Mouse (Mus musculus): Measurements from ENCODE around the gene Fstl1.

Gene Fstl1

DNA sequence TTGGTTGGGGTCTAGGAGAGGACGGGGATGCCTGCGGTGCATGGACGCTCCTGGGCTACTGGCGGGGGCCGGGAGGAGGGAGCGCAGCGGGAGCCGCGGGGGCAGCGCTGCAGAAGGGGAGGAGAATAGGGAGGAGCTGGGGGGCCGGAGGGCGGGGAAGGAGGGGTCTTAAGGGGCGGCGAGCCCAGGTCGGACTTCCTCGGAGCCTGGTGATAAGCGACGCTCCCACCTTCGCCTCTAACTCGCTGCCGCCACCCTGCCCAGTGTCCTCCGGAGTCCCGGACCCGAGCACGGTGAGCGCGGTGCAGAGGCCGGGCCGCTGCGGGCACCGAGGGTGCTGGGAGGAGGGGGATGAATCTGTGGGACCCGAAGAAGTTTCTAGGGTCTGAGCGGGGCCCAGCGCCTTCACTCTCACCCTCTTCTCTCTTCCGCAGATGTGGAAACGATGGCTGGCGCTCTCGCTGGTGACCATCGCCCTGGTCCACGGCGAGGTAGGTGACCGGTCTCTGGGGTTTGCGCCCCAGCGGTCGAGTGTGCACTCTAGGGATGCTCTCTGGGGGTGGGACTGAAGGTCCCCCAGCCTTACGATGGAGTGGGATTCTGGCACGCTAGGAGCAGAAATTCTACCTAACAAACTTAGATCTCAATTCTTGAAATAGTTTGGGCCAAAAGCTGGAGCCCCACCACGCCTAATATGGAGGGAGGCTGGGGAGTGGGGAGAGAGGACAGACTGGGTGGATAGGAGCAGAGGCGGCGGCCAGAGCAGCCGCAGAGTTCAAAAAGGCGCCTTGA is at the start of gene Fstl1:
Gene Fstl1 (plus strand): TSS at position 14 of the 792 bp plus-strand sequence.
- DNase-seq (ENCODE audit: low spot score): peak; percentile 51

DNA sequence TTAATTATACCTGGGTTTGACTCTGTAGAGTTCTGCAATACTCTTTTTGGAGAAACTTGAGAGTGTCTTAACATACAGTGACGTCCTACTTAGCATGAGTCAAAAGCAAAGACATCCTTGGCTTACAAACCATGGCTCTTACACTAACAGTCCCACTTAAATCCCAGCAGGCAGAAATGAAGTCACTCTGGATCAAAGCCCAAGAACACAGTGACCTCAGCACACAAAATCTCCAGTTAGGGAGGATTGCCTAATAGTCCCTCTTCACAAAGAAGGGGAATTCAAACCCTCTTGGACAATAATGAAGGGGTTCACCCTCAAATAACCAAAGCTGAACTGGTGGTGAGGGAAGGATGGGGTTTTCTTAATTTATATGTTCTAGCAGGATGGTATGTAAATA is 48.0 kb upstream of the Fstl1 start:
- DNase-seq (ENCODE audit: low spot score): peak; percentile 27

GRCm38 (mm10) chr16:37729381-37730150 is 47.1 kb upstream of the Fstl1 start:
- DNase-seq (ENCODE audit: low spot score): peak; percentile 4

DNA sequence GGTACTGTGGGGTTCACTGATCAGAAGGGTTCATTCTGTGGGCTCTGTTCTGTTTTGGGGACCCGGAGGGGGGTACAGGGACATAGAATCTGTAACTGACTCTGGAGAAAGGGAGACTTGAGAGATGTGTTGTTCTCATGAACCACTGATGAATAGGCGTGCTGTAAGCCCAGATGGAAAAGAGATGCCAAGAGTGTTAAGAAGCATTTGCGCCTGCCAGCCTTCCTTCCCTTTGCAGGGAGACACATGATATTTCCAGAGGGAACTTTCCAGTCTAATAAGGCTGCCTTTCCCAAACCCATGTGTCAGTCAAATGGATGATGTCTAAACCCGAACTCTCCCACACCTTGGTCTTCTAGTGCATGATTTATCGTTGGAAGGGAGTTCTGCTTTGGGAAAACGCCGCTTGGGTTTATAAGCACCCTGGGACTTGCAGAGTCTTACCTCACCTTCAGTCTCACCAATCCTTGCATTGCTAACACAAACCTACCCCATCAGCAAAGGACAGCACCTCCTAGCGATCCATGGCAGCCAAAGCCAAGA is 46.3 kb upstream of the Fstl1 start:
- no peak for DNase-seq (ENCODE audit: low spot score)

DNA sequence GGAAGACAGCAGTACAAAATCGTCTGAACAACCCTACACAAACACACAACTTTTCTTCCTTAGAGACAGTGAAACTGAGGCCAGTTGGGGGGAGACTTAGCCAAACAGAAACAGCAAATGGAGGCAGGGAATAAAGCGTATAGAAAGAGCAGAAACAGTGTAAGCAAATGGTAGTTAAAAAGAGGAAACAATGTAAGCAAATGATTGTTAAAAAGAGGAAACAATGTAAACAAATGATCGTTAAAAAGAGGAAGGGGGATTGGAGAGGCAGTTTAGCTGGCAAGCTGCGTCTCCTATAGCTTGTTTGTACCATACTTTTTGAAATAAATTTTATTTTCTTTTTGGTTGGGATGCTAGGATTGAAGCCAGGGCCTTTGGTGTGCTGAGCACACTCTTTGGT is 45.2 kb upstream of the Fstl1 start:
- no peak for DNase-seq (ENCODE audit: low spot score)

GRCm38 (mm10) chr16:37732023-37732761 is 44.5 kb upstream of the Fstl1 start:
- DNase-seq (ENCODE audit: low spot score): peak; percentile 27

- no peak for DNase-seq (ENCODE audit: low spot score)
These were observed 36.6 kb upstream of the Fstl1 start for GRCm38 (mm10) chr16:37740076-37740475.

DNA sequence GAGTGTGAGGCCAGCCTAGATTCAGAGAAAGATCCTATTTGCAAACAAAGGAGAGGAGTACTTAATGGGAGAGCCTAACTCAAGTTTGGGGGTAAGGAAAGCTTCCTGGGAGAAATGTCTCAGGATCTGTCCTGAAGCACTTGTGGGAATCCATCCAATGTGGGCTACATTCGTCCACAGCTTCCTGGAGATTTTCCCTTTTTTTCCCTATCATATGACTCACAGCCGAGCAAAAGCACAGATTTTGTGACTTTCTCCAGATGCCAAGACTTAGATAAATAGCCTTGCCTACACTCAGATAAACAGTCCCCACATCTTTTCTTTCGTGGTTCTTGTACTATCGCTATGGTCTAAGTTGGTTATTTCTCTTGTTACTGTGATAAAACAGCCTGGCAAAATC is 34.4 kb upstream of the Fstl1 start:
- no peak for DNase-seq (ENCODE audit: low spot score)

GRCm38 (mm10) chr16:37752876-37753275 is 23.8 kb upstream of the Fstl1 start:
- DNase-seq (ENCODE audit: low spot score): peak; percentile 31

GRCm38 (mm10) chr16:37753809-37754208 is 22.9 kb upstream of the Fstl1 start:
- DNase-seq (ENCODE audit: low spot score): no peak

DNA sequence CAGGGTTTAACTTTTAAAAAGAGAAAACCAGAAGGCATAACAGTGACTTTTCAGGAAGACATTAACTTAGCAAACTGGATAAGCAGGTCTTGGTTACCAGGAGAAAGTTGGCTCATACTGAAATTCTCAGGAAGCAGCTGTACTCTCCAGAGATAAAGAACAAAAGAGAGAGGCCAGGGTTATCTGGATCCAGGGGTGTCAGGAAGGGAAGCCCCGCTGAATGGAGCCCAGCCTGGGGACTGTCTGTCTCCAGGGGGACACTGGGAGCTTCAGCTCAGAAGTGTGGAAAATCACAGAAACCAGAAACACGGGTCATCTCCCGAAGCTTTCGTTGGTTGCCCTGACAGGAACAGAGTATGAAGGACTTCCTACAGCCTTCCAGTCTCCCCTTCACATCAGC is 22.2 kb upstream of the Fstl1 start:
- DNase-seq (ENCODE audit: low spot score): no peak

DNA sequence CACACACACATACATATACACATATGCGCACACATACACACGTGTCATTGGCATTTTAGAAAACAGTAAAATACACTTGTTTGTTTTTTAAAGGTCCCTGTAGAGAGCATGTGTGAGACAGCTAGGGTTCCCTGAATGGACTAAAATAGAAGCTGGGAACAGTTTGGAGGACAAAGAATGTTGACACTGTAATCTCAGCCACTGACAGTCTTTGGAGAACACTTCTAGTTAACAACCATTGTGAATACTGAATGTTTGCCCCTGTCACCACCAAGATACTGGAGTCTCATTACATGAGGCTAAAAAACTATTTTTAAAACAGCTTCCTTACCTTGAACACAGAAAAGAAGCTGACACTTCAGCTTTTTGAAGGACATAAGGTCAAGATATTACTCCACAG is 19.4 kb upstream of the Fstl1 start:
- DNase-seq (ENCODE audit: low spot score): no peak

DNA sequence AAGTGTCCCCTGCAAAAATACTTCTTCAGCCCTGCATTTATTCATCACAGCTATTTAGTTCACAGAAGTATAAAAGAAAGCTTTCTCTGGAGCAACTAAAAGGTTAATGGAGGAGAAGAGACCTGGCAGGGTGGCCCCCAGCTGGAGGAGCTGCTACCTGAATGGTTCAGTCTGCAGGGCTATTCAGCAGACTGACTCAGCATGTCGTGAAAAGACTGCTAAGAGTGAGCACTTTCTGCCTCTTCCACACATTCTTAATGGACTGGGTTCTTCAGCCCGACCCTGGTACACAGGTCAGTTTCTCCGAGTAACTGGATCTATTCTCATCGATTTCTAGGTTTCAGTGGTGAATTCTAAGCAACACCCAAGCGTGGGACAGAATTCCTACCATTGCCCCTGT is 12.9 kb upstream of the Fstl1 start:
- no peak for DNase-seq (ENCODE audit: low spot score)

- DNase-seq (ENCODE audit: low spot score): no peak
These were observed 360 bp upstream of the Fstl1 start for GRCm38 (mm10) chr16:37776166-37776859.

- no peak for DNase-seq (ENCODE audit: low spot score)
These were observed 1.3 kb downstream of the Fstl1 start for GRCm38 (mm10) chr16:37777796-37778475.

DNA sequence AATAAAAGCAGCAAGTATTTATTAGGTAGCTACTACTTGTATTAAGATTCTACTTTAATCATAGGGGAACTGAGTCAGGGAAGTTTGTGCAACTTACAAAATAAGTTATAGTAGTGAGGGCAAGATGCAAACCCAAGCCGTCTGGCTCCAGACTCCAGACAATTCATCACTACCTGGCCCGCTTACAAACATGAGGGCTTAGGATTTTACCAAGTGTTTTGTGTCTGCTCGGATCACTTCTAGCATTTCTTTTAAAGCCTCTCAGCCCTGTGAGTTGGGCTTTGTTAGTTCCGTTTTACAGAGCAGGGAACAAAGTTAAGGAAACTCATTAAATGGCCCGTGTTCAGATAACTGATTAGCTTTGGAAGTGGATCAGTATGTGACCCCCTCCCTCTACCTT is 1.9 kb downstream of the Fstl1 start:
- DNase-seq (ENCODE audit: low spot score): no peak

GRCm38 (mm10) chr16:37779651-37780280 is 3.1 kb downstream of the Fstl1 start:
- DNase-seq (ENCODE audit: low spot score): no peak

- DNase-seq (ENCODE audit: low spot score): no peak
These were observed 3.7 kb downstream of the Fstl1 start for GRCm38 (mm10) chr16:37780386-37780785.

DNA sequence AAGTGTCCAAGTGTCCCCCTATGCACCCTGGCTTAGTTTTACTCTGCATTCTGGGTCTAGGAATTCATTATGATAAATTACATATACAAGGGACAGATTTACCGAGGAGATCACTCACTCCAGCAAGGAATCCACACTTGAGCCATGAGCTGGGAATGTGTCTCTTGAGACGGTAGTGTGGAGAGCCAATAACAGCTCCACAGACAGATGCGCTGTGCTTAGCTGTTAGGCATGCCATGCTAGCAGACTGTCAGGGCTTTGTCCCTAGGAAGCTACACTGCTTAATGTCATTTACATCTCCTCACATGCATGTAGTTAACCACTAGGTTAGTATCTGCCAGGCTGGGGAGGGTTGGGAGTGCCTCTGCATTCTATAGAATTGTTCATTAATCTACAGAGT is 4.2 kb downstream of the Fstl1 start:
- no peak for DNase-seq (ENCODE audit: low spot score)

DNA sequence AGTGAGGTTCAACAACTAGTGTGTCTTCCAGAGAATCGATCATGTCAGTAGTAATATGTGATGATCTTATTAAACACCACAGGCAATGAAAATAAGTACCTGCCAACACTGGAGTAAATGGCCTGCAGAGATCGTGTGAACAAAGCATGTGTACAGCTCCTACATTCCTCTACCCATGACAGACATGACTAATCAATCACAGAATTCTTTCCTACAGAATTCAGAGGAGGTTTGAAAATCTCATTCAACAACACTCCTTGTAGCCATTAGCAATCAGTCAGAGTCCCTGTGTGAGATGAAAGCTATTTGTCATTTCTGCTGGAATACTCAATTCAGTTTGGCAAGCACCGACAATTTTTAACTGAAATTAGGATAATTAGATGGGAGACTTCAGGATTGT is 7.9 kb downstream of the Fstl1 start:
- no peak for DNase-seq (ENCODE audit: low spot score)

Measured in urinary bladder, postnatal 14 days (tissue).